Mouse (Mus musculus) right cerebral cortex, adult 2 months (tissue): Measurements from ENCODE around the gene Nrxn2.

Source experiments
- DNase-seq, 2 experiments: peaks; one replicate each; pipeline ENCODE4 v3.0.0; 2021 to 2022; ENCODE audit warnings: low spot score in 2 of 2

The Nrxn2 gene

GRCm38 (mm10) chr19:6392743-6393393, 25.7 kb upstream of the Nrxn2 start:
- no peak for DNase-seq

DNA sequence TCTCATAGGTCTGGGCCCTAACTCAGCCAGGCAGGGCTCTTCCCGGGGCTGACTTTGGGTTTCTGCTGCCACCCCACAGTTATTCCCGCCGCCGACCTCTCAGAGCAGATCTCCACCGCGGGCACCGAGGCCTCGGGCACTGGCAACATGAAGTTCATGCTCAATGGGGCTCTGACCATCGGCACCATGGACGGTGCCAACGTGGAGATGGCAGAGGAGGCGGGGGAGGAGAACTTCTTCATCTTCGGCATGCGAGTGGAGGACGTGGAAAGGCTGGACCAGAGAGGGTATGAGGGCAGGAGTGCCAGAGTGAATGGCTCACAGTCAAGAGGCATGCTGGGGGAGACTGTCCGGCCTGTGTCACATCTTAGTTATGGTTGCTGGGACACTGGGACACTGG, 24.9 kb upstream of the Nrxn2 start:
- no peak for DNase-seq

GRCm38 (mm10) chr19:6396237-6396636, 22.3 kb upstream of the Nrxn2 start:
- no peak for DNase-seq

GRCm38 (mm10) chr19:6397582-6398249, 20.8 kb upstream of the Nrxn2 start:
- no peak for DNase-seq

DNA sequence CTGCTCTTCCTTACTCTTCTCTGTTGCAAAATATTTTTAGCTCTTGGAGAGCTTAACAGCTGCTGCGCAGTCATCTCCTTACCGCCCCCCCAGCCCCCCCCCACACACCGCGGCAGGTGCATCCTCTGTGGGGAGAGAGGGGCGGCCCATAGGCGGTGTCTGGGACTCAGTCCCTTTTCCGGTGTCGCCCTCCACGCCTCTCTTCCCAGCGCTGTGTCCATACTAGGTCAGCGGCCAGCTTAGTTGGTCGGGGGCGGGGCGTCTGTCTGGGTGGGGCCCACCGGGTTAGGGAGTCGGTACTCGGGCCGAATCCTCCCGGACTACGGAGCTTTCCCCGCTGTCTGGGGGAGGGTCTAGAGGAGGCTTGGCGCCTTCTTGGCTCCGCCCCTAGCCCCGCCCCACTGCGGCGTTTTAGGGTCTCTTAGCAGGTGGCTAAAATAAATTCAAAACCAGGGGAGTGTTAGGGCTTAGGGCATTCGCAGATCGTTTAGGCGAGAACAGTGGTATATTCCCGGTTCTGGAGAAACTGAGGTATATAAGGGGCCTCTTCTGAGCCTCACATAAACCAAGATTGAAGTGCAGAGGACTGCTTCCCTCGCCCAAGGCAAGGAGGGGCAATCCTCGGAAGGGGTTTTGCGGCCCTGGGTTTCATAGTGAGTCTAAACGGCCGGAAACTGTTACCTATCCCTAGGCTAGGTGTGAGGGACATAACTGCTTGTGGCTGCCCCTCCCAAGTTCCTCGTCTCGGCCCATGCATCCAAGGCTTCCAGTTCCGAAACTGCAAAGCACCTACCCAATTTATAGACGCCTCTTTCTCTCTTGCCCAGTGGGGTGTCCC, 19.9 kb upstream of the Nrxn2 start:
- DNase-seq: no peak

GRCm38 (mm10) chr19:6399285-6400095, 19.0 kb upstream of the Nrxn2 start, which contains the start of gene Rasgrp2:
Rasgrp2 (plus strand) TSS chr19:6399340.
- no peak for DNase-seq

GRCm38 (mm10) chr19:6400096-6401086, 18.1 kb upstream of the Nrxn2 start:
- no peak for DNase-seq

DNA sequence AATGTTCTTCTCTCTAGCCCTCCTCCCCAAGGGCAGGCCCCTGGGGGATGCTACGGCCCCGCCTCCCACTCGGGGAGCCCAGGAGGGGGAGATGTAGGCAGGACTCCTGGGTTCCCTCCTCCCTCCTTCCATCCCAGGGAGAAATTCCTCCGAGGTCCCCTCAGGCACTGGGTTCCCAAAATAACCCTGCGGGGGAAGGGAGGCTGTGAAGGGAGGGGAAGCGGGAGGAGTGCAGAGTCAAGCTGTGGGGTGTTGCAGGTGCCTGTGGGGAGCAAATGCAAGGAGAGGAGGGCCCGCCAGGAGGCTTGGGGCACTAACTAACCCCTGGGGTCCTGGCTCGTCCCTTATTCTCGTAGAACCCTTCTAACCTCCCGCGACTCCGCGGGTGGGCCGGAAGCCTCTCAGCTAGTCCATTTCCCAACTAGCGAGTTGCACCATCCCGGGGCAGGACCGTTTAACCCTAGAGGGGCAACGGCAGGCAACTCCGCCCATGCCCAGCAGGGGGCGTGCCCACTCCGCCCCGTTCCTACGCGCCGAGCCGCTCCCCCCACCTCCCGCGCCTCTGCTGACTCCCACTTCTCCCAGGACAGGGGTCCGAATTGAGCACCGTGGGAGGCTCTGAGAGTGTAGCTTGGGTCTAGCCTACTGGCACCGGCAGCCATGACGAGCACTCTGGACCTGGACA, 17.3 kb upstream of the Nrxn2 start:
- DNase-seq: peak in 1 of 2 experiments; percentile 61

DNA sequence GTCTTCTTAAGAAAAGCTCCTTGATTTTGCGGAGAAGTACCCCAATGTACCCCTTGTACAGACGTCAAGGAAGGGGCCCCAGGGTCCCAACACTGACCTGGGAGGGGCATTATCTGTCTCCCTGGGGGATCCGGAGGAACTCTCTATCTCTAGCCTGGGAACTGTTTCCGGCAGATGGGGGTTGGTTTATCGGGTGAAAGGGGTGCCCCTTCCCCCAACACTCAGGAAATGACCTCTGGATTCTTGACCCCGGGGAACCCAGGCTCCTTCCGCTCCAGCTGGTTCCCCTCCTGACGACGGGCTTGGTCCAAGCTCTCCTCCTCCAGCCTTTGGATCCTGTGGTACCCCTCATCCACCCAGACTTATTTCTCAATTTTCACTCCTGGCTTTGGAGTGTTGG, 16.6 kb upstream of the Nrxn2 start:
- no peak for DNase-seq

DNA sequence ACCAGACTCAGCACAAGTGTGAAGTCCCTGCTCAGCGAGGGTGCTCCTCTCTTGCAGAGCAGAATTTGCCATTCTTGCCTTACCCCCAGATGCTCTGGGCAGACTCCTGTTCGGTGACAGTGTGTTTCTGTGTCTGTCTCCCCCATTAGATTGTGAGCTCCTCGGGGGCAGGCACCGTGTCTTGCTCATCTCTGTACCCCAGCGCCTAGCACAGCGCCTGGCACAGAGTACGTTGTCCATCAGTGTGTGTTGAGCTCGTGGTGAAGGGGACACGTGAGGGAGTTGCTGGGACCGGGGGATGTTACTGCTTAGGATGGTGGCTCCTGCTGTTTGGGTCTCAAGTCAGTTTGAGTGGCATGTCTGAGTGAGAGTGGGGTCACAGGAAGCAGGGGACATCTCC, 14.7 kb upstream of the Nrxn2 start:
- no peak for DNase-seq

DNA sequence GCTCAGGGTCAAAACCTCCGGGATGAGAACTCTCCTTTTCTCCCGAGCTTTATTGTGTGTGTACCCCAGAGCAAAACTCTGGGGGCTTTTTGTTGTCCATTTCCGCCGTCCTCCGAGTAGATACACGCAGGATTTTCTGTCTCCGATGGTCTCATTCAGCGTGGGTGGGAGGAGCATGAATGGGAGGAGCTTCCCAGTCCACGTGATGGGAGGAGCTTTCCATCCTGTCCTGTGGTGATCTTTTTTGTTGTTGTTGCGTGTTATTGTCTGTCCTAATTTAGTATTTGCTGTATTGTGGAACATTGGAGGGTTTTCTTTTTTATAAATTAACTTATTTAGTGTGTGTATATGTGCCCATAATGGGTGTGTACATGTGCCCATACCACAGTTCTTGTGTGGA, 13.1 kb upstream of the Nrxn2 start:
- no peak for DNase-seq

- DNase-seq: no peak
These were observed 11.4 kb upstream of the Nrxn2 start for GRCm38 (mm10) chr19:6407109-6407508.

DNA sequence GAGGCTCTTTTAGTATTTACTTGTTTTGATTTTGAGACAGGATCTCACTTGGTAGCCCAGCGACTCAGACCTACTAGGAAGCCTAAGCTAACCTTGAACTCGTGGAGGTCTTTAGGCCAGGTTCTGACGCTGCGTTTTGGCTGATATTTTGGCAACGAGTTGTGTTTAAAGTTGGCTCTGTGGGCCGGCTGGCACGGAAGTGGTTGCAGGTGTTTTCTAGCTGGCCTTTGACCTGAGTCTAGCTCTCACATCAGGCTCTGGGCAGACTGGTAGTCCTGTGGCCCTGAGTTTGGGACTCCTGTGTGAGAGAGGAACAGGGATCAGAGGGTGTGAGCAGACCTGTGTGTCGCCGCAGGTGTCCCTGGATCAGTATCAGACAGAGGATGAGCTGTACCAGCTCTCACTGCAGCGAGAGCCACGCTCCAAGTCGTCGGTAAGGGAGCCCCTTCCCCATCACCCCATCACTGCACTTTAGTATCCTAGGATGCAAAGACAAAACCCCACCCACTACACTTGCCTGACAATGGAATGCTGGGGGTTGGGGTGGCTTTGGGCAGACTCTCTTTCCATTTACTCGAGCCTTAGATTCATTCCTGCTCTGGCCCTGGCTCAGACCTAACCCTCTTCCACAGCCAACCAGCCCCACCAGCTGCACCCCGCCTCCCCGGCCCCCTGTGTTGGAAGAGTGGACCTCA, 10.6 kb upstream of the Nrxn2 start:
- DNase-seq: no peak

DNA sequence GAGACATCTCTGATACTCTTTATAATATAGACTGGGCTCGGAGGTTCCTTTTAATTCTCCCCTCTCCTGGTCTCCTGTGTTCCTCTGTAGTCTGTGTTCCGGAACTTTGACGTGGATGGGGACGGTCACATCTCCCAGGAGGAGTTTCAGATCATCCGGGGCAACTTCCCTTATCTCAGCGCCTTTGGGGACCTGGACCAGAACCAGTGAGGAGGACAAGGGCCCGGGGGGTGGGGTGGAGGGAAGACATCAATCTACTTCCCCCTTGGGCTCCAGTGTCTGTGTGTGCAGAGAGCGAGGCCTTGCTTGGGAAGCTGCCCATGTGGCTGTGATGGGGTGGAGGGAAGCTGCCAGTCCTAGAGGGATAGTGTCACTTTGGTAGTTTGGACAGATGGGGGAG, 9.8 kb upstream of the Nrxn2 start:
- no peak for DNase-seq

GRCm38 (mm10) chr19:6409176-6409575, 9.4 kb upstream of the Nrxn2 start:
- DNase-seq: no peak

DNA sequence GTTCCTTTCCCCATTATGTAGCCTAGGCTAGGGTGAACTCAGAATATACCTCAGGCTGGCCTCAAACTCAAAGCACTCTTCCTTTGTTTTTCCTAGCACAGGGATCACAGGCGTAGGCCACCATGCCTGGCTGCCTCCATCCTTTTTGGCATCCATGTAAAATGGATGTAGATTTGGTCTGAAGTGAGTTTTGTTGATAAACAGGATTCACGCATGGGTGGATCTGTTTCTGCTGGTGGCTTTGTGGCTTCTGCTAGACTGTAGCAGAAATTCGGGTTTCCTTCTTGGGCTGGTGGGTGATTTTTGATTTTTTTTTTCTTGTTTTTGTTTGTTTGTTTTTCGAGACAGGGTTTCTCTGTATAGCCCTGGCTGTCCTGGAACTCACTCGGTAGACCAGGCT, 8.6 kb upstream of the Nrxn2 start:
- DNase-seq: no peak

DNA sequence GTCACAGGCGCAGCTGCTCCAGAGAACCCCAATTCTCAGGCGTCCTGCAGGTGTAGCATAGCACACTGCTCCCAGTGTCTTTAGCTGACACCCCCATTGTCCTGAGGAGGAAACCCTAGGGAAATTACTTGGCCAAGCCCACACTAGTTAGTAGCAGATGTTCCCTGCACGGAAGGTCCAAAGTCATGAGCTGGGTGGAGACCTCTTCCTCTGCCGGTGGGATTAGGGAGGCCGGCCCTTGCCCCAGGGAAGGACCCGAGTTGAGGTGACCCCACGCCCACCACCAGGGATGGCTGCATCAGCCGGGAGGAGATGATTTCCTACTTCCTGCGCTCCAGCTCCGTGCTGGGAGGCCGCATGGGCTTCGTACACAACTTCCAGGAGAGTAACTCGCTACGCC, 5.7 kb upstream of the Nrxn2 start:
- no peak for DNase-seq

- no peak for DNase-seq
These were observed 3.1 kb upstream of the Nrxn2 start for GRCm38 (mm10) chr19:6415454-6415853.

DNA sequence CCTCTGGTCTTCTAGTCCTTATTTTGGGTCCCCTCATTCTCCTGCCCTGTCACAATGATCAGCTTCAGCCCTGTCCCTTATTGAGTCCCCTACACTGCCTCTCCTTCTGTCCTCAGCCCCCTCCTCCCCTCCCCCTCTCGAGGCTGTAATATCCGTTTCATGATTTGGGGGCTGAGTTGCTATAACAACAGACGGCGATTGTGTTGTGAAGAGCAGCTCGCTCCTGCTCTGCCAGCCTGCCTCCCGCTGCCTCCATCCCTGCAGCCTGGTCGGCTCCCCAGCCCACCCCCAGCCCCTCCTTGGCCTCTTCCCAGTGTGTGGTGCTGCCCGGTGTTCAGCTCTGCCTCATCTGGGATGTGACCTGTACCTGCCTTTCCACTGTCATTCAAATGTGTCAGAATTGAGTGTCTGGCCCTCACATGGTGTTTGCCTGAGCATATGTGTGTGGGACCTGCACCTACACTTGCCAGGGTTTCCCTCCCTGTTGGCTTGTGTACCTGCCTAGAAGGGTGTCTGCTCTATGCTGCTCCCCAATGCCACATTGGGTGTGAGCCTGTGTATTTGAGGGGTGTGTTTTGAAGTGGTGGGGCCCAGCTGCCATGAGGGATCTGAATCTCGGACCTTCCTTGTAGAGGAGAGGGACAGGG, 2.3 kb upstream of the Nrxn2 start:
- DNase-seq: no peak
